Mouse (Mus musculus) MEL (cell line): Measurements from ENCODE around the gene 3110082I17Rik. TPM values are rescaled to one million over a fixed set of nuclear protein-coding genes. Genes with fewer than 3 reads are reported as not detected.

Experiments used
- DNase-seq: peaks from one replicate; pipeline ENCODE4 v3.0.0; 2011; ENCODE audit warnings: low read depth, low spot score
- H3K27ac ChIP-seq: 2 replicates; pipeline ENCODE4 v1.5.1; 2012; ENCODE audit warnings: low read depth, mild to moderate bottlenecking, control low read depth, low read length, moderate library complexity; ENCODE audit not compliant: control insufficient read depth
- H3K27me3 ChIP-seq, 2 experiments: fragments of 150-350 bp in 1 of 2; sonication (generic) in 1 of 2; 2 replicates each; pipeline ENCODE4 v1.6.1; 2012; ENCODE audit warnings: low read length in 2 of 2, mild to moderate bottlenecking in 2 of 2, improper control_type of control experiment in 1 of 2, moderate library complexity in 1 of 2; ENCODE audit not compliant: insufficient read depth in 2 of 2, control insufficient read depth in 1 of 2
- H3K36me3 ChIP-seq, 2 experiments: 2 replicates each; pipeline ENCODE4 v1.6.1; 2012 to 2014; ENCODE audit warnings: low read length in 2 of 2, improper control_type of control experiment in 1 of 2, inconsistent platforms in 1 of 2, mild to moderate bottlenecking in 1 of 2; ENCODE audit not compliant: insufficient read depth in 2 of 2, control insufficient read depth in 1 of 2
- H3K4me1 ChIP-seq, 2 experiments: fragments of 150-350 bp in 1 of 2; sonication (generic) in 1 of 2; 2 replicates each; pipeline ENCODE4 v1.6.1; 2012; ENCODE audit warnings: low read length in 2 of 2, improper control_type of control experiment in 1 of 2, mild to moderate bottlenecking in 1 of 2; ENCODE audit not compliant: insufficient read depth in 2 of 2, control insufficient read depth in 1 of 2
- H3K4me3 ChIP-seq, 2 experiments: fragments of 150-350 bp in 1 of 2; sonication (generic) in 1 of 2; 2 replicates each; pipeline ENCODE4 v1.5.1; 2012; ENCODE audit warnings: low read depth in 2 of 2, low read length in 2 of 2, mild to moderate bottlenecking in 2 of 2, moderate library complexity in 2 of 2, control low read depth in 1 of 2, improper control_type of control experiment in 1 of 2; ENCODE audit not compliant: control insufficient read depth in 1 of 2, insufficient read depth in 1 of 2
- H3K79me2 ChIP-seq: 2 replicates; pipeline ENCODE4 v1.6.1; 2012; ENCODE audit warnings: mild to moderate bottlenecking, low read length, moderate library complexity; ENCODE audit not compliant: control insufficient read depth, poor library complexity, insufficient read depth
- H3K9ac ChIP-seq: 2 replicates; pipeline ENCODE4 v1.6.1; 2012; ENCODE audit warnings: low read depth, mild to moderate bottlenecking, control low read depth, low read length, moderate library complexity; ENCODE audit not compliant: control insufficient read depth, poor library complexity, severe bottlenecking
- H3K9me3 ChIP-seq: fragments of 150-350 bp; sonication (generic); replicated peaks from 2 replicates; pipeline ENCODE4 v1.6.1; 2012; ENCODE audit warnings: mild to moderate bottlenecking, low read length, improper control_type of control experiment, moderate library complexity; ENCODE audit not compliant: insufficient read depth
- BHLHE40 ChIP-seq: IDR thresholded peaks from 2 replicates; pipeline ENCODE4 v1.6.1; 2012; ENCODE audit warnings: low read depth, mild to moderate bottlenecking, inconsistent platforms, low read length, improper control_type of control experiment, borderline replicate concordance
- CHD1 ChIP-seq: IDR thresholded peaks from 2 replicates; pipeline ENCODE4 v1.6.1; 2012; ENCODE audit warnings: low read depth, mild to moderate bottlenecking, inconsistent platforms, low read length, improper control_type of control experiment
- CHD2 ChIP-seq: IDR thresholded peaks from 2 replicates; pipeline ENCODE4 v1.6.1; 2011; ENCODE audit warnings: low read length, improper control_type of control experiment
- E2F4 ChIP-seq: IDR thresholded peaks from 2 replicates; pipeline ENCODE4 v1.6.1; 2011; ENCODE audit warnings: low read depth, low read length, improper control_type of control experiment, borderline replicate concordance
- ELF1 ChIP-seq: IDR thresholded peaks from 2 replicates; pipeline ENCODE4 v1.6.1; 2014; ENCODE audit warnings: low read depth, mild to moderate bottlenecking, inconsistent platforms, low read length, improper control_type of control experiment, moderate library complexity
- GABPA ChIP-seq: IDR thresholded peaks from 2 replicates; pipeline ENCODE4 v1.6.1; 2012; ENCODE audit warnings: low read depth, mild to moderate bottlenecking, inconsistent platforms, low read length, improper control_type of control experiment, moderate library complexity
- HCFC1 ChIP-seq: IDR thresholded peaks from 2 replicates; pipeline ENCODE4 v1.6.1; 2012; ENCODE audit warnings: low read depth, mild to moderate bottlenecking, inconsistent platforms, low read length, improper control_type of control experiment, moderate library complexity
- JUND ChIP-seq: IDR thresholded peaks from 2 replicates; pipeline ENCODE4 v1.6.1; 2011; ENCODE audit warnings: low read depth, mild to moderate bottlenecking, improper control_type of control experiment, low read length
- KAT2A ChIP-seq: conservative IDR thresholded peaks from 2 replicates; pipeline ENCODE4 v1.6.1; 2012; ENCODE audit warnings: low read depth, low read length, improper control_type of control experiment, inconsistent platforms
- MAFK ChIP-seq: IDR thresholded peaks from 2 replicates; pipeline ENCODE4 v1.6.1; 2011; ENCODE audit warnings: low read depth, mild to moderate bottlenecking, low read length, improper control_type of control experiment, borderline replicate concordance
- MAX ChIP-seq: IDR thresholded peaks from 2 replicates; pipeline ENCODE4 v1.6.1; 2011; ENCODE audit warnings: low read length, improper control_type of control experiment
- MYB ChIP-seq: IDR thresholded peaks from 2 replicates; pipeline ENCODE4 v1.6.1; 2011; ENCODE audit warnings: mild to moderate bottlenecking, low read depth, low read length, improper control_type of control experiment
- MYC ChIP-seq: IDR thresholded peaks from 2 replicates; pipeline ENCODE4 v1.6.1; 2011; ENCODE audit warnings: low read depth, mild to moderate bottlenecking, low read length, improper control_type of control experiment, moderate library complexity
- NELFE ChIP-seq: IDR thresholded peaks from 2 replicates; pipeline ENCODE4 v1.6.1; 2011; ENCODE audit warnings: low read depth, low read length, improper control_type of control experiment
- POLR2A ChIP-seq, 2 experiments: IDR thresholded peaks; 2 replicates each; pipeline ENCODE4 v1.6.1; 2011 to 2012; ENCODE audit warnings: low read length in 2 of 2, mild to moderate bottlenecking in 2 of 2, control low read depth in 1 of 2, improper control_type of control experiment in 1 of 2, low read depth in 1 of 2, moderate library complexity in 1 of 2; ENCODE audit not compliant: control insufficient read depth in 1 of 2, insufficient read depth in 1 of 2, poor library complexity in 1 of 2
- RAD21 ChIP-seq: IDR thresholded peaks from 2 replicates; pipeline ENCODE4 v1.6.1; 2011; ENCODE audit warnings: mild to moderate bottlenecking, low read depth, low read length, improper control_type of control experiment
- RCOR1 ChIP-seq: IDR thresholded peaks from 2 replicates; pipeline ENCODE4 v1.6.1; 2012; ENCODE audit warnings: low read depth, mild to moderate bottlenecking, inconsistent platforms, low read length, improper control_type of control experiment
- SIN3A ChIP-seq: IDR thresholded peaks from 2 replicates; pipeline ENCODE4 v1.6.1; 2012; ENCODE audit warnings: low read length, improper control_type of control experiment, inconsistent platforms
- TAL1 ChIP-seq: IDR thresholded peaks from 2 replicates; pipeline ENCODE4 v1.6.1; 2012; ENCODE audit warnings: mild to moderate bottlenecking, inconsistent platforms, low read length, moderate library complexity, mixed read lengths
- TCF12 ChIP-seq: IDR thresholded peaks from 2 replicates; pipeline ENCODE4 v1.6.1; 2014; ENCODE audit warnings: low read depth, mild to moderate bottlenecking, inconsistent platforms, low read length, improper control_type of control experiment, moderate library complexity
- UBTF ChIP-seq: IDR thresholded peaks from 2 replicates; pipeline ENCODE4 v1.6.1; 2012; ENCODE audit warnings: low read depth, mild to moderate bottlenecking, inconsistent platforms, low read length, improper control_type of control experiment, moderate library complexity, borderline replicate concordance; ENCODE audit not compliant: insufficient read depth
- USF1 ChIP-seq: IDR thresholded peaks from 2 replicates; pipeline ENCODE4 v1.6.1; 2014; ENCODE audit warnings: low read depth, mild to moderate bottlenecking, inconsistent platforms, low read length, improper control_type of control experiment, moderate library complexity
- USF2 ChIP-seq, 2 experiments: IDR thresholded peaks; 2 replicates each; pipeline ENCODE4 v1.6.1; 2011 to 2012; ENCODE audit warnings: improper control_type of control experiment in 2 of 2, low read length in 2 of 2, borderline replicate concordance in 1 of 2, inconsistent platforms in 1 of 2, low read depth in 1 of 2, mild to moderate bottlenecking in 1 of 2; ENCODE audit not compliant: insufficient read depth in 1 of 2
- ZNF384 ChIP-seq: IDR thresholded peaks from 2 replicates; pipeline ENCODE4 v1.6.1; 2012; ENCODE audit warnings: low read depth, mild to moderate bottlenecking, inconsistent platforms, low read length, improper control_type of control experiment
- polyA plus RNA-seq, 2 experiments: library from polyadenylated mRNA; stranded (reverse) in 1 of 2; unstranded in 1 of 2; fragments of >175 nt in 1 of 2; fragments of >200 nt in 1 of 2; gene quantifications; 2 replicates each; pipeline versions ENCODE4 v1.2.1 to v1.2.4; 2012; ENCODE audit warnings: low replicate concordance in 2 of 2, low read depth in 1 of 2; ENCODE audit not compliant: insufficient read length in 2 of 2, insufficient read depth in 1 of 2, missing spikeins in 1 of 2
- total RNA-seq: library from RNA; depleted of rRNA; stranded (reverse); fragments of 300-350 nt; gene quantifications from 2 replicates; pipeline ENCODE4 v1.2.3, GENCODE M21; 2012

Gene 3110082I17Rik
- total and polyA plus RNA-seq, 3 experiments = 58.1 to 79.5 TPM; not detected in 1

DNA sequence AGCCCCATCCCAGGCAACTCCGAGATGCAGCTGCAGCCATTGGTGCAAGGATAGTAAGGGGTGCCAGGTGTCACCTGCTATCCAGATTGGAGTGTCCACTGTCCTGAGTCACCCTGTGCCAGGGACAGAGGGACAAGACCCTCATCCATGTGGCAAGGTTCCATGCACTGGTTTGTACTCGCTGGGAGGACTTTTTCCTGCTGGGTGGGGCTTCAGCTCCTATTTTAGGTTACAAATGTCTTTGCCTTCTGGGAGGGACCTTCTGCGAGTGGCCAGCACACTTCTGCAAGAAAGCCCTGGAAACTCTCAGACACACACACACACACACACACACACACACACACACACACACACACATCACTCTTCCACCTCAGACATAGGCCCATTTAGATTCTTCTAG lies 54.4 kb downstream of the 3110082I17Rik start:
- Histone ChIP-seq H3K27me3 (no peaks in the 10 kb centered on the region), H3K4me1 (peaks cover 0 to 3% of the 10 kb centered on the region in 2 experiments; a peak in 1 of 4 replicates), H3K27ac (no peak overlapping the region), H3K4me3 (no peak overlapping the region), H3K36me3 (no peaks in the 10 kb centered on the region), H3K9ac (no peak overlapping the region), H3K79me2 (no peaks in the 10 kb centered on the region), H3K9me3 (no peaks in the 10 kb centered on the region)
- no peak for DNase-seq
- no peak for TF ChIP-seq SIN3A
- TF ChIP-seq ZNF384 = no peak
- no peak for TF ChIP-seq MYC
- TF ChIP-seq RAD21 = no peak
- TF ChIP-seq USF2 (IDR thresholded peaks at IDR 0.05; ENCODE audit: borderline replicate concordance in 1 of 2, insufficient read depth in 1 of 2, low read depth in 1 of 2, low read length in 2 of 2) = no peak
- TF ChIP-seq TAL1 = no peak
- TF ChIP-seq RCOR1 = no peak

- Histone ChIP-seq H3K4me3 (no peak overlapping the region), H3K9ac (no peak overlapping the region), H3K9me3 (no peaks in the 10 kb centered on the region), H3K79me2 (no peaks in the 10 kb centered on the region), H3K36me3 (no peaks in the 10 kb centered on the region), H3K27me3 (no peaks in the 10 kb centered on the region), H3K4me1 (peaks cover 0 to 3% of the 10 kb centered on the region in 2 experiments; a peak in 1 of 4 replicates), H3K27ac (no peak overlapping the region)
- no peak for TF ChIP-seq GABPA
- no peak for TF ChIP-seq ELF1
- TF ChIP-seq TAL1 = no peak
- TF ChIP-seq NELFE = no peak
- TF ChIP-seq CHD2 = no peak
- TF ChIP-seq KAT2A = no peak
- TF ChIP-seq RCOR1 = no peak
- no peak for TF ChIP-seq MAX
- TF ChIP-seq MYC = no peak
- no peak for DNase-seq
These were observed 54.8 kb downstream of the 3110082I17Rik start for GRCm38 (mm10) chr5:139405478-139405877.

DNA sequence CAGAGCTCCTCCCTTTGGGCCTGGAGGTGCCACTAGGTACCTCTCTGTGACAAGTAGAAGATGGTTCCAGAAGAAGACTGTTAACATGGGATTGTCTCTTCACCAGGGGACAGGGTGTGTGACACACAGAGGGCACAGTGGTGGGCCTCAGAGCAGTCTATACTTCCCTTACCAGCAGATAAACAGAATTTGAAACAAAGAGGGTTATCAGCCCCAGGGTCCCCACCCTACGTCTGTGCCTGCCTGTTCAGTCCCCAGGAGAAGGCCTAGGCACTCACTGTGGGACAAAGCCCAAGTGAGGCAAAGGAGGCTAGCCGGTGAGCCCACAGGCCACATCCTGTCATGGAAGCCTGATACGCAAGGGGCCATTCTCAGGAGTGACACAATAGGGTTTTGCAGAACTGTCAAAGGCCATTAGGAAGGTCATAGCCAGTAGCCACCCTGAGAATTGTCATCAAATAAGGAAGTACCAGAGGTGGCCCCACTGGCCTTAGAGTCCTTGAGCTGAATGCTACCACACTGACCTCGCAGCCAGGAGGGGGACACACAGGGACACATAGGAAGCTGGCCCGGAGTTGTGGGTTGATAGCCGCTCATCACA lies 55.4 kb downstream of the 3110082I17Rik start, which contains the start of gene C130050O18Rik:
Gene C130050O18Rik (plus strand): TSS at position 480 of the 601 bp plus-strand sequence.
- Histone ChIP-seq H3K79me2 (no peaks in the 10 kb centered on the region), H3K9me3 (no peaks in the 10 kb centered on the region), H3K27ac (no peak within 1 kb of the TSS), H3K4me1 (peaks cover 0 to 3% of the 10 kb centered on the region in 2 experiments; a peak in 1 of 4 replicates), H3K27me3 (no peaks in the 10 kb centered on the region), H3K4me3 (no peak within 1 kb of the TSS), H3K36me3 (no peaks in the 10 kb centered on the region), H3K9ac (no peak within 1 kb of the TSS)
- no peak for DNase-seq
- TF ChIP-seq BHLHE40 (no peak), CHD2 (no peak), USF2 (IDR thresholded peaks at IDR 0.05; ENCODE audit: borderline replicate concordance in 1 of 2, insufficient read depth in 1 of 2, low read depth in 1 of 2, low read length in 2 of 2) (no peak), USF1 (no peak), GABPA (no peak), JUND (no peak), HCFC1 (no peak), TCF12 (no peak), KAT2A (no peak), CHD1 (no peak), POLR2A (IDR thresholded peaks at IDR 0.05; ENCODE audit: control insufficient read depth in 1 of 2, insufficient read depth in 1 of 2, low read depth in 1 of 2, low read length in 2 of 2, poor library complexity in 1 of 2) (no peak), SIN3A (no peak), MAX (no peak), MAFK (no peak), E2F4 (no peak), ELF1 (no peak), MYB (no peak), TAL1 (no peak), UBTF (no peak)
